Mouse (Mus musculus) small intestine, adult 2 months (tissue): Measurements from ENCODE around the gene Raet1e. TPM values are rescaled to one million over a fixed set of nuclear protein-coding genes. Genes with fewer than 3 reads are reported as not detected.
"Not testable (repeated sequence)": the region's sequence is repeated elsewhere in the genome, so short reads cannot be mapped to it uniquely, and the experiment has no call there.

ENCODE experiments used
- H3K27ac ChIP-seq: fragments of 200-500 bp; 2 replicates; pipeline ENCODE4 v1.5.1; 2012; ENCODE audit warnings: low read depth, low read length, control low read depth, inconsistent platforms; ENCODE audit not compliant: insufficient read depth
- H3K27me3 ChIP-seq: fragments of 200-500 bp; 2 replicates; pipeline ENCODE4 v1.6.1; 2012; ENCODE audit warnings: mild to moderate bottlenecking, moderate library complexity, low read length, inconsistent platforms; ENCODE audit not compliant: control insufficient read depth, insufficient read depth
- H3K36me3 ChIP-seq: fragments of 200-500 bp; 2 replicates; pipeline ENCODE4 v1.6.1; 2012; ENCODE audit warnings: mild to moderate bottlenecking, low read length, control low read depth, inconsistent platforms; ENCODE audit not compliant: control insufficient read depth, insufficient read depth
- H3K4me1 ChIP-seq: fragments of 200-500 bp; 2 replicates; pipeline ENCODE4 v1.6.1; 2012; ENCODE audit warnings: low read length, inconsistent platforms, mixed read lengths; ENCODE audit not compliant: control insufficient read depth, insufficient read depth, insufficient read length
- H3K4me3 ChIP-seq: fragments of 200-500 bp; 2 replicates; pipeline ENCODE4 v1.5.1; 2012; ENCODE audit warnings: low read depth, mild to moderate bottlenecking, control low read depth, inconsistent platforms, low read length, moderate library complexity
- CTCF ChIP-seq: fragments of 200-500 bp; IDR thresholded peaks from 2 replicates; pipeline ENCODE4 v1.5.1; 2012; ENCODE audit warnings: low read depth, mild to moderate bottlenecking, control low read depth, inconsistent platforms, low read length, moderate library complexity, mixed read lengths; ENCODE audit not compliant: insufficient replicate concordance, insufficient read length; ENCODE audit errors: extremely low read depth
- POLR2A ChIP-seq: fragments of 200-500 bp; IDR thresholded peaks from 2 replicates; pipeline ENCODE4 v1.6.1; 2012; ENCODE audit warnings: low read depth, mild to moderate bottlenecking, control low read depth, inconsistent platforms, low read length, moderate library complexity
- WGBS: fragments of 180-500 bp; shearing (Covaris S2); methylation state at CpG from one replicate; pipeline ENCODE4 v1.1.7; 2018; 5-methylcytosine and 5-hydroxymethylcytosine counted together
- polyA plus RNA-seq: library from polyadenylated mRNA; depleted of rRNA; stranded (reverse); fragments of >200 nt; gene quantifications from 2 replicates; pipeline ENCODE4 v1.2.3, GENCODE M21; 2012

Gene Raet1e
- polyA plus RNA-seq, 1 experiment, result 0.37 TPM

DNA sequence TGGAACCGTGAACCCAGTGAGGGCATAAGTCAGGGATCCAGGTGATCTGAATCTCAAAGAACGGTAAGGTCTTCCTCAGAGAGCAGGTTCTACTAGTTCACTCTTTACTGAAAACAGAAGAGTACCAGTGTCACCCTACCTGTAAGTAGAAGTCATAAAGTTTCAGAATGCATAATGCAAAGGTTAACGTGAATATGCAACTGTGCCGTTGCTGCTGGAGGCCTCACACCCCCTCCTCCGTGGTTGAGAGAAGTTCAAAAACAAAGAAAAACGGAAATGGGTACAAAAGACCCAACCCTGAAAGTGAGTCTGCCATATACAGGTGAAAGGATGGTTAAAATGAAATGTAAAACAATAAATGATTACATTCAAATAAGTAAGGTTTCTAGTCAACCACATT, 145.4 kb downstream of the Raet1e start:
- WGBS, result 74% methylated on average over 6 of the region's 6 CpGs
- no peak overlapping the region for H3K4me3 ChIP-seq
- H3K27me3 ChIP-seq, result no peaks in the 10 kb centered on the region
- H3K36me3 ChIP-seq, result no peaks in the 10 kb centered on the region
- TF ChIP-seq CTCF (no peak), POLR2A (no peak)
- H3K4me1 ChIP-seq, result 0 out of 2 replicates have a peak, but pooled peaks cover under 1% of the 10 kb centered on the region
- H3K27ac ChIP-seq, result no peak overlapping the region

DNA sequence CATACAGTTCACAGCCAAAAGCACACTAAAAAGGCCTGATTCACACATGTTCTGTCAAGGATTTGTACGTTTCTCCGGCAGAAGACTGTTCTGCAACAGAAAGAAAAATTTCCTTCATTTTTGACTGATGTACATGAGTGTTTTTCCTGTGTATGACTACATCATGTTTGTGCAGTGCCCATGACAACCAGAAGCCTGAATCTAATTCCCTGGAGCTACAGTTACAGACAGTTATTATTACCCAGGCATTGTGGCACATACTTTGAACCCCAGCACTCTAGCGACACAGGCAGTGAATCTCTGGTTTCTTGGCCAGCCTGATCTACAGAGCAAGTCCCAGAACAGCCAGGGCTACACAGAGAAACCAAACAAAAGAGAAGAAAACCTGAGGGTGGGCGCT, 147.4 kb downstream of the Raet1e start:
- Histone ChIP-seq H3K36me3 (no peaks in the 10 kb centered on the region), H3K4me3 (no peak overlapping the region), H3K27me3 (no peaks in the 10 kb centered on the region), H3K4me1 (no peaks in the 10 kb centered on the region), H3K27ac (no peak overlapping the region)
- no peak for TF ChIP-seq POLR2A
- no peak for TF ChIP-seq CTCF
- 77% methylated on average over 4 of the region's 4 CpGs for WGBS

DNA sequence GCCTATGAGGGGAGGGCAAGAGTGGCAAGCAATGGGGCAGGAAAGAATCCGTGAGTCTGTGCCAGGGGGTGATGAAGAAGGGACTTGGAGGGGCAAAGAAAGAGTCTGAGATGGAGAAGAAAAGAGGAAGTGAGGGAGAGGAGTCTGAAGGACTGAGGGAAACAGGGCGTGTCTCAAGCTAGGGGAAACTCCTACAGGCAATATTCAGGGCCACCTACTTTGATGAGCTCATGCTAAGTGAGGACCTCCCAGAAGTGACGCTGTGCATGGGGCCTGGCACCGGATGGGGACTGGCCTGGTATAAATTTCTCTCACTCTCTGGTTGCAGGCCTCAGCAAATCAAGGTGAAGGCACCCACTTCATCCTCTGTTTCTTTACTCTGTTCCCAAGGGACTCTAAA, 148.1 kb downstream of the Raet1e start:
- Histone ChIP-seq H3K27ac (no peak overlapping the region; the same call in 1 of the 2 replicates), H3K27me3 (no peaks in the 10 kb centered on the region), H3K36me3 (no peaks in the 10 kb centered on the region), H3K4me1 (no peaks in the 10 kb centered on the region), H3K4me3 (peak overlapping the region; percentile 19; the same call in 1 of the 2 replicates)
- TF ChIP-seq CTCF (no peak), POLR2A (no peak)
- whole genome bisulfite sequencing, result 44% methylated on average over 4 of the region's 4 CpGs

- Histone ChIP-seq H3K27ac (no peak overlapping the region), H3K36me3 (no peaks in the 10 kb centered on the region), H3K27me3 (no peaks in the 10 kb centered on the region), H3K4me1 (no peaks in the 10 kb centered on the region), H3K4me3 (no peak overlapping the region)
- 52% methylated on average over 1 of the region's 1 CpGs for WGBS
- TF ChIP-seq POLR2A (no peak), CTCF (no peak)
Observed at GRCm38 (mm10) chr10:22308221-22308620, 149.9 kb downstream of the Raet1e start.

- no peak overlapping the region for H3K4me3 ChIP-seq
- 92% methylated on average over 2 of the region's 2 CpGs for WGBS
Observed at GRCm38 (mm10) chr10:22322858-22323257, 164.5 kb downstream of the Raet1e start.

GRCm38 (mm10) chr10:22345721-22346120, 187.4 kb downstream of the Raet1e start:
- WGBS, result 74% methylated on average over 4 of the region's 4 CpGs
- H3K4me3 ChIP-seq, H3K27ac ChIP-seq, H3K36me3 ChIP-seq, H3K27me3 ChIP-seq, H3K4me1 ChIP-seq: not testable (repeated sequence)

More at GRCm38 (mm10) chr10:22322858-22323257, 164.5 kb downstream of the Raet1e start:
- Histone ChIP-seq H3K4me1 (no peaks in the 10 kb centered on the region), H3K27ac (no peak overlapping the region), H3K36me3 (no peaks in the 10 kb centered on the region), H3K27me3 (no peaks in the 10 kb centered on the region)
- TF ChIP-seq POLR2A, result no peak
- no peak for TF ChIP-seq CTCF

DNA sequence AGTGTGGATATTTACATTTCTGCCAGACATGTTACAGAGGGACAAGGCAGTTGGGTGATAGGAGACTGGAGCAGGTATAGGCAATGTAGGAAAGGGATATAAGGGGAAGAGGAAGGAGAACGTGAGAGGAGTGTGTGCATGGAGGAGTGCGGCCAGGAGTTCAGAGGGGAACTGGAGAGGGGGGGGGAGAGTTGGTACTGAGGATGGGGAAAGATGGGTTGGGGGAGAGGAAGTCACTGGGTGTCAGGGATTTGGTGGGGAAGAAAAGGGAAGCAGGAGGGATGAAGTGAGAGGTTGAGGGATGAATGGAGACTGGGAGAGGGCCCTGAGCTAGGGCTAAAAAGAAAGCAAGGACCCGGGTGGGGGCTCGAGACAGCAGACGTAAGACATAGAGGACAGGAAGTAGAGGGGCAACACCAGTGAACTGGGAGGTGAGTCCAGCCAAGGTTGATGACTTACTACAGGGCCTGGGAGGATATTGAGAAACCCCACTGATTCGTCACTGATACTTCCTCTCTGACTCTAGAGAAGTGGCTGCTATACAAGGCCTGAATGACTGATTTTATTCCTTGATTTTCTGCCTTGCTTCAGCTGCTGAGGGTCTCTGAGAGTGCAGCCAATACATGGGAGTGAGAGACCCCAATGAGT, 195.3 kb downstream of the Raet1e start:
- not testable (repeated sequence) for H3K27ac ChIP-seq, H3K4me1 ChIP-seq, H3K36me3 ChIP-seq, H3K27me3 ChIP-seq, H3K4me3 ChIP-seq
- WGBS, result 79% methylated on average over 6 of the region's 6 CpGs

GRCm38 (mm10) chr10:22354196-22354574, 195.8 kb downstream of the Raet1e start:
- H3K4me3 ChIP-seq, H3K4me1 ChIP-seq, H3K27ac ChIP-seq, H3K36me3 ChIP-seq, H3K27me3 ChIP-seq: not testable (repeated sequence)
- WGBS, result 71% methylated on average over 2 of the region's 2 CpGs

DNA sequence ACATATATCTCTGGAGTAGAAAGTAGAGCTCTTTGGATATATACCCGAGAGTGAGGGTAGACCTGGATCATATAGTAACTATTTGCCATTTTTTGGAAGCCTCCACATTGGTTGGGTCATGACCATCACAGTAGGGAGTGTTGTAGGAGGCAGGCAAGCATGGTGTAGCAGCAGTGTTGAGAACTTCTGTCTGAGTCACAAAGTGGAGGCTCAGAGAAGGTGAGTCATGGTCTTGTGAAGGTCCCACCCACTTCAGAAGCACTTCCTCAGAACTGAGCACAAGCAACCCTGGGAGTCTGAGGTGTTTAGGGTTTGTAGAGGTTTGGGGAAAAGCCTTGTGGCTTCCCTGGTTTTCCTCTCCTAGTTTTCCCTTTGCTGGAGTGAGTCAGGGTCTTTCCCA, 199.0 kb downstream of the Raet1e start:
- H3K27me3 ChIP-seq, result not testable (repeated sequence)
- 72% methylated on average over 1 of the region's 1 CpGs for WGBS

GRCm38 (mm10) chr10:22360252-22360651, 201.9 kb downstream of the Raet1e start, which contains the start of gene Raet1d:
Gene Raet1d (plus strand): TSS chr10:22360552.
- not testable (repeated sequence) for H3K27ac ChIP-seq, H3K36me3 ChIP-seq, H3K27me3 ChIP-seq, H3K4me3 ChIP-seq, H3K4me1 ChIP-seq
- 70% methylated on average over 3 of the region's 3 CpGs for WGBS

More for the DNA sequence above, 199.0 kb downstream of the Raet1e start:
- H3K36me3 ChIP-seq, H3K27ac ChIP-seq, H3K4me1 ChIP-seq, H3K4me3 ChIP-seq: not testable (repeated sequence)

DNA sequence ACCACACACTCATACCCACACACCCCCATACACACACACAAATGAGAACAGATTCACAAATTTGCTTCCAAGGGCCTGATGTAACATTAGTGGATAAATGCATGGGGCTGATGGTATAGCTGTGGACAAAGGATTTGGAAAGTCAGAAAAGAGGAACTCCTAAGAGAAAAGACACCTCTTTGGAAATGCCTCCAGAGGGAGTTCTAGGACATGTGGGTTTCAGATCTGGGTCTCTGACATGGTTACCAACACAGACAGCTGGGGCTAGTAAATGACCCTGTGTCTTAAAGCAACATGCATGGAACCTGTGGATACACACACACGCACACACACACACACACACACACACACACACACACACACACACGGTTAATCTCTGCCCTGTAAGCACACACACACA, 202.6 kb downstream of the Raet1e start:
- not testable (repeated sequence) for H3K36me3 ChIP-seq, H3K27ac ChIP-seq, H3K27me3 ChIP-seq, H3K4me3 ChIP-seq, H3K4me1 ChIP-seq
- WGBS, result 36% methylated on average over 2 of the region's 2 CpGs
